Mouse (Mus musculus) olfactory bulb, adult 2 months (tissue): Measurements from ENCODE around the gene Lrrc49.

Experiments
- CTCF ChIP-seq: fragments of 200-500 bp; IDR thresholded peaks from 2 replicates; pipeline ENCODE4 v1.5.1; 2012; ENCODE audit warnings: low read depth, mild to moderate bottlenecking, low read length, moderate library complexity; ENCODE audit not compliant: insufficient read depth
- POLR2A ChIP-seq: fragments of 200-500 bp; IDR thresholded peaks from 2 replicates; pipeline ENCODE4 v1.6.1; 2012; ENCODE audit warnings: mild to moderate bottlenecking, low read depth, low read length, moderate library complexity; ENCODE audit not compliant: insufficient read depth

DNA sequence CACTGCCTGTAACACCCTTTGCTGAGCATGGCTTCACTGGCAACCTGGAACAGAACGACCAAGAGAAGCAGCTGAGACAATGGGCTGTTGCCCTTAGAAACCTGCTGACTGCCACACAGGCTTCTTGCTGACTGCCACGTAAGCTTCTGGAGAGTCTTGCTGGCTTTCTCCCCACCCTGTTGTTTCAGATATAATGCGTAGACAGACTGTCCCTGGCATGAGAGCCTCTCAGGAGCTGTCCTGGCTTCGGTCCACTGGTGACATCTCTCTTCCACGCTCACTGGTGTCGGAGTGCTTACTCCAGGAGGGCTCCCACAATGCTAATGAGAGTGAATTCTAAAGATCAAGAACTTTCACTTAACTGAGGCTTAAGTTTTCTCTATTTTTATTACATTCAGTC lies 19.1 kb downstream of the Lrrc49 start:
- TF ChIP-seq CTCF (no peak), POLR2A (no peak)
